Mouse (Mus musculus): Measurements from ENCODE around the gene 1810055G02Rik. TPM values are rescaled to one million over a fixed set of nuclear protein-coding genes. Genes with fewer than 3 reads are reported as not detected.
A peak's percentile ranks its signal among the peaks of the same experiment; 100 is the strongest.

Gene 1810055G02Rik
- polyA plus RNA-seq, 1 experiment from 2014 or later = 42.5 TPM

DNA sequence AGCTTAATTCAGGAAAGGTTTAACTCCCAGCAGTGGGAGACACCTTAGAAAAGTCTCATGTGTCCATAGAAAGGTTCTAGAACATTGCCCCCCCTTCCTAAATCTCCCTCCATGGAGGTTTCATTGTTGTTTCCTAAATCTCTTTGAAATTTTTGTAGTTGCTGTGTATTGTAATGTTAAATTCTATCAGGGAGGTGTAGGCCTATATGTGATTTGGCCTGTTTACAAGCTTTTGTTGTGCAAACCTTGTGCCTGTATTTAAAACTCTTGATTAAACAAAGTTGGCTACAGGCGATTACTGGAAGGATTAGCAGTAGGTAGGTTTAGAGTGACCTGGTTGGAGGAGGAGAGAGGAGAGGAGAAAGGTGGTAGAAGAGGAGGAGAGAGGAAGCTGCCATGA, 49.8 kb downstream of the 1810055G02Rik start:
- no peak overlapping the region for H3K9ac ChIP-seq
- no peaks in the 10 kb centered on the region for H3K36me3 ChIP-seq
- ATAC-seq (ENCODE audit: low read depth) = no peak
- H3K27me3 ChIP-seq = no peaks in the 10 kb centered on the region
- H3K27ac ChIP-seq (replicated peaks) = no peak overlapping the region
- H3K9me3 ChIP-seq = no peaks in the 10 kb centered on the region
- no peaks in the 10 kb centered on the region for H3K4me1 ChIP-seq (replicated peaks)
- 40% methylated on average over 1 of the region's 1 CpGs for WGBS
- H3K4me2 ChIP-seq = no peak overlapping the region
- no peak overlapping the region for H3K4me3 ChIP-seq

DNA sequence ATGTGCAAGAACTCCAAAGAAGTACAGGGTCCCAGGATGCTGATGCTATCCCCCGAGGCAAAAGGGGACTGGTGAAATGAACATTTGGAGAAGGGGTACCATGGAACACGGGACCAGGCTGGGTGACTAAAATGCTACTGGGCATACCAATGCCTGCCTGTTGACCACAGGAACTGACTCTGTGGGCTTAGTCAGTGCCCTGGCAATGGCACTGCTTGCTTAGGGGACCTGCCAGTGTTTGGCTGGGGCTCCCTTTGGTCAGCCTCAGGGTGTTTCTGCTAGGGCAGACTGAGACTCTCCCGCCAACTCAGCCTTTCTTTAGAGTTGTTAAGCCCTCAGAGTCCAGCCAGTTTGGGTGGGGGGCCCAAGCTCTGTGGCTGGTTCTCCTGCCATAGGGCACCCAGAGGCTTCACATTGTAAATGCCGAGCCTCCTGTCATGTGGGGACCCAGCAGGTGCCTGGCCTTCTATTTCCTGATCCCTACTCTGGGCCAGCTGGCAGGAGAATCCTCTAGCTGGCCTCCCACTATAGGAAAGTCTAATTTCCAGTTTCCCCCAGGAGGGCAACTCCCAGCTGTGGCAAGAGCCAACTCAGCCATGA, 57.2 kb downstream of the 1810055G02Rik start:
- Histone ChIP-seq H3K4me1 (replicated peaks) (peaks cover 28% of the 10 kb centered on the region), H3K9ac (no peak overlapping the region), H3K4me2 (no peak overlapping the region), H3K4me3 (no peak overlapping the region), H3K27ac (replicated peaks) (no peak overlapping the region), H3K36me3 (no peaks in the 10 kb centered on the region), H3K27me3 (no peaks in the 10 kb centered on the region), H3K9me3 (no peaks in the 10 kb centered on the region)
- WGBS = 82% methylated on average over 4 of the region's 4 CpGs
- ATAC-seq (ENCODE audit: low read depth) = no peak

DNA sequence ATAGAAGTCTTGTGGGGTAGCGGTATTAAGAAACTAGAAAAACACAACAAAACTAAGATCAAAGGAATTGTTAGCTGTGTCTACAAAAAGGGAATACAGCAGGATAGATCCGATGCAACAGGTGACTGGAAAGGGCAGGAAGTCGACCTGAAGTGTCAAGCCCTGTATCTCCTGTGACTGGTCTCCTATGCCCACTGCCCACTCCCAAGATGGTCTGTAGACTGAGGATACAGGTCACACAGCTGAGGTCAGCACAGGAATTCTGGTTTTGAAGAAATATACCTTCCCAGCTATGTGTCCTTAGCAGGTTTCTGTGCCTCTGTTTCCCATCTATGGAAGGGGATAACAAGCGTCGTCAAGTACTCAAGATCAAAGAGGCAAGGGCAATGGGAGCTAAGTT, 58.3 kb downstream of the 1810055G02Rik start:
- 92% methylated on average over 5 of the region's 5 CpGs for WGBS
- H3K4me1 ChIP-seq (replicated peaks) = peaks cover 37% of the 10 kb centered on the region
- H3K27ac ChIP-seq (replicated peaks) = peak overlapping the region; percentile 100

DNA sequence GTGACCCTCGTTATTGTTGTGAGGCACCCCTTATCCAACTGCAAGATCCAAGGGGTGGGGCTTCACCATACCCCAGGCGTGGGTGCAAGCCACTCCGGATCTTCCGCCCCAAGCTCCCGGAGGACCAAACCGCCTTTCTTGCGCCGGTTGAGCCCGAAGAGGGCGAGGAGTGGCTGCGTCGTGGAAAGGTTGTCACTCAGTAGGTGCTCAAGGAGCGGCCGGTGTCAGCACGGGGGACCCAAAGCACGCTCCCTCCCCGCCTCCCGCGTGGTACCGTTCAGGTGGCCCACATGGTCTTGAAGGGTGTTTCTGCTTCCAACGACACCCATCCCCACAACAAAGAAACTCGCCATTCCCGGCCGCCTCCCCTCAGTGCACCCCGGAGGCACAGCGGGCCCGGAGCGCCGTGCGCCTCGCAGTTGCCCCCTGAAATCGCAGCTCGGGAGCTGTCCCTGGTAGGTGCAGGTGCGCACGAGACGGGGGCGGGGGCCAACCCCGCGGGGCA, 59.2 kb downstream of the 1810055G02Rik start, which contains the start of gene Kmt5b:
TSS of gene Kmt5b (plus strand) at position 146 of the 505 bp plus-strand sequence.
- Histone ChIP-seq H3K27ac (replicated peaks) (peak within 1 kb of the TSS; percentile 100), H3K9me3 (no peaks in the 10 kb centered on the region), H3K4me1 (replicated peaks) (peaks cover 42% of the 10 kb centered on the region), H3K4me3 (peak within 1 kb of the TSS; percentile 72), H3K4me2 (peak within 1 kb of the TSS; percentile 93), H3K36me3 (no peaks in the 10 kb centered on the region), H3K9ac (peak within 1 kb of the TSS; percentile 99), H3K27me3 (no peaks in the 10 kb centered on the region)
- under 1% methylated on average over 39 of the region's 39 CpGs for WGBS
- peak; percentile 65 for ATAC-seq (ENCODE audit: low read depth)

More for the DNA sequence above, 58.3 kb downstream of the 1810055G02Rik start:
- Histone ChIP-seq H3K9me3 (no peaks in the 10 kb centered on the region), H3K27me3 (no peaks in the 10 kb centered on the region), H3K9ac (peak overlapping the region; percentile 99), H3K36me3 (no peaks in the 10 kb centered on the region), H3K4me3 (peak overlapping the region; percentile 72), H3K4me2 (peak overlapping the region; percentile 93)
- ATAC-seq (ENCODE audit: low read depth) = no peak

Other genes with a start within 250 kb of the 1810055G02Rik start
- 56.1 and 56.3 TPM in 2 replicates for gene Ppp6r3, start 132.5 kb upstream of the 1810055G02Rik start, polyA plus RNA-seq (2015; fragmentation: Nextera tagmentation; extraction: Ambion mirVana)
- 1.6 and 1.9 TPM in 2 replicates for gene Lrp5, start 21.7 kb upstream of the 1810055G02Rik start, polyA plus RNA-seq (2015; fragmentation: Nextera tagmentation; extraction: Ambion mirVana)
- 43.7 and 45.7 TPM in 2 replicates for gene Kmt5b, start 59.1 kb downstream of the 1810055G02Rik start, polyA plus RNA-seq (2015; fragmentation: Nextera tagmentation; extraction: Ambion mirVana)
- 51.5 and 54.6 TPM in 2 replicates for gene Chka, start 143.5 kb downstream of the 1810055G02Rik start, polyA plus RNA-seq (2015; fragmentation: Nextera tagmentation; extraction: Ambion mirVana)
- 18.4 and 18.9 TPM in 2 replicates for gene Tcirg1, start 198.8 kb downstream of the 1810055G02Rik start, polyA plus RNA-seq (2015; fragmentation: Nextera tagmentation; extraction: Ambion mirVana)
- 286 and 302 TPM in 2 replicates for gene Ndufs8, start 204.5 kb downstream of the 1810055G02Rik start, polyA plus RNA-seq (2015; fragmentation: Nextera tagmentation; extraction: Ambion mirVana)
- gene Aldh3b1, start 221.5 kb downstream of the 1810055G02Rik start, polyA plus RNA-seq (2015; fragmentation: Nextera tagmentation; extraction: Ambion mirVana) = 1.9 and 2.2 TPM in 2 replicates
- gene Unc93b1, start 226.9 kb downstream of the 1810055G02Rik start, polyA plus RNA-seq (2015; fragmentation: Nextera tagmentation; extraction: Ambion mirVana) = 11.8 and 13.5 TPM in 2 replicates

All from neural tube, embryonic 13.5 days (tissue).